ENCODE assay signal across 28 mouse cellular contexts in genomic region chr5:98326625-98327024, GRCm38 (mm10). TPM values are rescaled to one million over a fixed set of nuclear protein-coding genes. Genes with fewer than 3 reads are reported as not detected.
"Had no signal": no experiment of that assay in that cellular context is flagged by ENCODE, and none has a peak within 500 bp of the region (broad histone marks: within the 10 kb centered on the region; RNA-seq: fewer than 3 reads in every experiment).

No protein-coding gene starts in this region.

- DNase-seq: cerebellum, adult 18-20 months; cerebellum, adult 2 months; cerebellum, adult 8-10 months; cerebellum, adult 9-10 months; cerebellum, adult 9-11 months; cerebellum, postnatal 10 days; cerebellum, postnatal 14 days; cerebellum, postnatal 25 days; cerebellum, postnatal 36 days; embryo, embryonic 11 days; forebrain, postnatal 0 days; gastrocnemius, adult 2 months; gastrocnemius, postnatal 10 days; gastrocnemius, postnatal 14 days; gastrocnemius, postnatal 25 days; gastrocnemius, postnatal 36 days; heart, adult 11 months had no signal

- H3K27ac ChIP-seq: embryonic facial prominence, embryonic 10.5 days; embryonic facial prominence, embryonic 12.5 days; embryonic facial prominence, embryonic 13.5 days; embryonic facial prominence, embryonic 15.5 days; forebrain, embryonic 10.5 days; forebrain, embryonic 12.5 days; forebrain, embryonic 13.5 days; forebrain, embryonic 15.5 days; gastrocnemius, adult 2 months had no signal

- H3K4me3 ChIP-seq: embryonic facial prominence, embryonic 10.5 days; embryonic facial prominence, embryonic 12.5 days; embryonic facial prominence, embryonic 13.5 days; embryonic facial prominence, embryonic 15.5 days; erythroblast, embryonic 14.5 days; forebrain, embryonic 10.5 days; forebrain, embryonic 12.5 days; forebrain, embryonic 13.5 days; forebrain, embryonic 15.5 days; gastrocnemius, adult 2 months had no signal

- H3K9ac ChIP-seq: embryonic facial prominence, embryonic 12.5 days; embryonic facial prominence, embryonic 13.5 days; embryonic facial prominence, embryonic 15.5 days; forebrain, embryonic 12.5 days; forebrain, embryonic 13.5 days; forebrain, embryonic 15.5 days; forebrain, postnatal 0 days had no signal

- H3K27me3 ChIP-seq: embryonic facial prominence, embryonic 12.5 days had no signal

- H3K4me2 ChIP-seq: embryonic facial prominence, embryonic 12.5 days; embryonic facial prominence, embryonic 13.5 days; embryonic facial prominence, embryonic 15.5 days; forebrain, embryonic 12.5 days; forebrain, embryonic 13.5 days; forebrain, embryonic 15.5 days had no signal

- H3K9me3 ChIP-seq: embryonic facial prominence, embryonic 10.5 days; embryonic facial prominence, embryonic 12.5 days; embryonic facial prominence, embryonic 13.5 days; embryonic facial prominence, embryonic 15.5 days; forebrain, embryonic 10.5 days; forebrain, embryonic 12.5 days; forebrain, embryonic 13.5 days; forebrain, embryonic 15.5 days had no signal

- ATAC-seq: forebrain, embryonic 13.5 days; forebrain, embryonic 14.5 days; forebrain, embryonic 15.5 days; forebrain, embryonic 16.5 days; forebrain, postnatal 0 days had no signal

- H3K4me1 ChIP-seq: embryonic facial prominence, embryonic 12.5 days; embryonic facial prominence, embryonic 15.5 days had no signal

- H3K36me3 ChIP-seq: embryonic facial prominence, embryonic 10.5 days; embryonic facial prominence, embryonic 12.5 days; embryonic facial prominence, embryonic 13.5 days; embryonic facial prominence, embryonic 15.5 days; forebrain, embryonic 10.5 days; forebrain, embryonic 12.5 days; forebrain, embryonic 15.5 days had no signal

RNA-seq across cellular contexts. Expression of gene Cfap299, which starts 2.5 kb away (rescaled TPM):
- polyA plus RNA-seq: erythroblast, embryonic 14.5 days had no signal
